Mouse (Mus musculus): ENCODE measurements around the gene Necab3. TPM values are rescaled to one million over a fixed set of nuclear protein-coding genes. Genes with fewer than 3 reads are reported as not detected.

The Necab3 gene
- total RNA-seq, 2 experiments from 2014 or later = 0.69 to 1.4 TPM

Other genes with a start within 250 kb of the Necab3 start
- gene Cdk5rap1, start 185.9 kb downstream of the Necab3 start, total RNA-seq (2021) = 10 to 100 TPM; 11.0 to 12.3 TPM
- 100 to 1,000 TPM; 190 to 200 TPM for gene Snta1, start 150.8 kb downstream of the Necab3 start, total RNA-seq (2021)
- 10 to 100 TPM in 1 of 2 experiments, 1 to 10 TPM in 1; 9.9 to 10.7 TPM for gene Cbfa2t2, start 122.4 kb downstream of the Necab3 start, total RNA-seq (2021)
- not detected for gene 1700003F12Rik, start 11.8 kb downstream of the Necab3 start, total RNA-seq (2021)
- not detected for gene Actl10, start 7.1 kb downstream of the Necab3 start, total RNA-seq (2021)
- gene E2f1, start 11.0 kb upstream of the Necab3 start, total RNA-seq (2021) = 1 to 10 TPM in 1 of 2 experiments, under 1 TPM in 1; 0.87 to 1.8 TPM
- gene Pxmp4, start 44.8 kb upstream of the Necab3 start, total RNA-seq (2021) = 10 to 100 TPM; 12.6 to 14.9 TPM
- 1 to 10 TPM; 2.2 to 2.5 TPM for gene Zfp341, start 54.4 kb upstream of the Necab3 start, total RNA-seq (2021)
- gene 4930519P11Rik, start 54.5 kb upstream of the Necab3 start, total RNA-seq (2021) = not detected
- gene Chmp4b, start 92.8 kb upstream of the Necab3 start, total RNA-seq (2021) = 100 to 1,000 TPM; 102 TPM
- not detected for gene Gm14214, start 211.1 kb upstream of the Necab3 start, total RNA-seq (2021)
- gene Raly, start 232.2 kb upstream of the Necab3 start, total RNA-seq (2021) = 10 to 100 TPM; 64.6 to 69.4 TPM
- gene a, start 232.5 kb upstream of the Necab3 start, total RNA-seq (2021) = not detected

Data from gastrocnemius, postnatal 25 days (tissue).